Mouse (Mus musculus): ENCODE data around the gene Tmem185a. TPM values are rescaled to one million over a fixed set of nuclear protein-coding genes. Genes with fewer than 3 reads are reported as not detected.
"Not testable (repeated sequence)": the region's sequence is repeated elsewhere in the genome, so short reads cannot be mapped to it uniquely, and the experiment has no call there.

The Tmem185a gene
- 4.9 and 8.4 TPM in 2 replicates for polyA plus RNA-seq (2012; rRNA removed)

DNA sequence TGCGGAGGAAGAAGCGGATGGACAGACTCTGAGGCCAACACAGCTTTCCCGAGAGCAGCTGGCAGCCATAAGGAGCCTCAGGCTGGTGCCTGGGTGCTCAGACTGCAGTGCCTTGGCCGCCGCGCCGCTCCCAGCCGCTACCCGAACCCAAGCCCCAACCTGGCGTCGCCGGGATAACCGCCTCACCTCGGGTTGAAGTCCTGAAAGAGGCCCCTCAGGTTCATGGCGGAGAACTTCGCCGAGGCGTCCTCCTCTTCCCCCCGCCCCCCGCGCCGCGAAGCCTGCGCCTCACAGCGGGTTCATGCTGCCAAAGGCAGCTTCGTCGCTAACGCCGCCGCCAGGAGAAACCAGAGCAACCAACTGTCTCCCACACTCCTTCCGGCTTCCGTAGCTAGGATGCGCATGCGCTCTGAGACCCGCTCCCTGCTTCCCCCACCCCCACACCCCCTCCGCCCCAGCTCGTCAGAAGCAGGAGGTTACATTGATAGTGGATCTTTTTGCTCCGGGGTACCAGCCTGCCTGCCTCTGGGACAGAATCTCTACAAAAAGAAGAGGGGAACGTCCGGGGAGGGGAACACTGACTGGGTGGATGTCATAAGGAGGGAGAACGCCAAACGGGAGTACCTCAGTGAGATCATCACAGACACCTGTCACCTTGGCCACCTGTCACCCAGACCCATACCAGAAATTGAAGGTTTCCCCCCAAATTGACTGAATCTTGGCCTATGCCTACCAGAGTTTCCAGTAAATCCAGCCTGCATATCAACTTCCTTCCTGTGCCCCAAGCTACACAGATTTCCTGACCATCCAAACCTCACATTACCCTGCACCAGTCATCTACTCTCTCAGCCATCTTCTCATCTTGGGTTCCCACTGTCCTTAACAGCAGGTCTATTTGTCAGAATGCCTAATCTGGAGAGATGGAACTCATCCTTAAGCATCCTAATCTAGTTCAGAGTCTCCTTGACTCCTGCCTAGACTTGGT is at the start of gene Tmem185a:
Tmem185a (minus strand) TSS at position 389 of the 985 bp plus-strand sequence.
- peak within 1 kb of the TSS; percentile 56 for H3K27ac ChIP-seq (ENCODE audit: insufficient read depth, low read depth, low read length)
- H3K27me3 ChIP-seq (ENCODE audit: control insufficient read depth, insufficient read depth, low read length), result no peaks in the 10 kb centered on the region
- 12% methylated on average over 41 of the region's 42 CpGs for WGBS
- H3K36me3 ChIP-seq (ENCODE audit: control insufficient read depth, insufficient read depth, low read length), result no peaks in the 10 kb centered on the region
- 0 out of 2 replicates have a peak, but pooled peaks cover 2% of the 10 kb centered on the region for H3K4me1 ChIP-seq (ENCODE audit: control insufficient read depth, insufficient read depth, insufficient read length, low read length)
- H3K4me3 ChIP-seq (ENCODE audit: low read depth, low read length), result peak within 1 kb of the TSS; percentile 99
- no peak for TF ChIP-seq CTCF (IDR thresholded peaks at IDR 0.05; ENCODE audit: extremely low read depth, insufficient read length, insufficient replicate concordance, low read depth, low read length)
- TF ChIP-seq POLR2A (IDR thresholded peaks at IDR 0.05; ENCODE audit: low read depth, low read length), result no peak

DNA sequence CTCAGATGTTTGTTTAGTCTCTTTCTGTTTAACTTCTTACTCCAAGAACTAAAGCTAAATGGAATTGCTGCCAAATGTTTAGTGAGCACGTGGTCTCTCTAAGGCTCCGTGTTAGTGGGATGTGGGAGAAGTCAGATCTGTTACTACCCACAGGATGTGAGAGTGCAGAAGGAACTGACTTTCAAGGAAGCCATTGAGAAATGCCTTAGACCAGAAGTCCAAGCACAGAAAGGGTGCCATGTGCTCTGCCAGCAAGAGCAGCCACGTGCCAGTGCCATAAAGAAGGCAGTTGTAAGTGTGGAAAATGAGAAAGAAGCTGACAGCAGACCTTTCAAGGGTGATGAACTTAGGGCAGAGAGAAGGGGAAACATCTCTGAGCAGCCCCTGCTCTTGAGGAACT is 37.4 kb upstream of the Tmem185a start:
- not testable (repeated sequence) for H3K27me3 ChIP-seq (ENCODE audit: control insufficient read depth, insufficient read depth, low read length); H3K4me1 ChIP-seq (ENCODE audit: control insufficient read depth, insufficient read depth, insufficient read length, low read length); H3K36me3 ChIP-seq (ENCODE audit: control insufficient read depth, insufficient read depth, low read length); H3K4me3 ChIP-seq (ENCODE audit: low read depth, low read length); H3K27ac ChIP-seq (ENCODE audit: insufficient read depth, low read depth, low read length)
- 53% methylated on average over 3 of the region's 3 CpGs for WGBS

DNA sequence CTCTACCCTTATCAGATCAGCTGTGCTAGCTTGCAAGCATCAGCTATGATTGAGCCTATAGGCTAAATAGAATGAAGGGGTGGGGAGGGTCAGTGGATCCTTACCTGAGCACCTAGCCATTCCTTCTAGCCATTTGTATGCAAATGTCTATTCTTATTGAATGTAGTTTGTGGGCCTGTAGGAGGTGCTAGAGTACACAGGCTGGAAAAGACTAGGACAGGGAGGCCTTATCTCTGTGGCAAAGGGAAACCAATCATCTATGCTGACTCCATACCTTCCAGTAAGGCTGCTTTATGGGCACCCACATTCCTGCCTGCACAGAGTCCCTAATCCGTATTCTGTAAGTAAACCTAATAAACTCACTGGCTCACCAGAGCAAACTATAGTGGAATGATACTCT is 10.3 kb upstream of the Tmem185a start:
- no CpG with 5 or more reads among the region's 1 CpGs for WGBS
- not testable (repeated sequence) for H3K4me1 ChIP-seq (ENCODE audit: control insufficient read depth, insufficient read depth, insufficient read length, low read length); H3K27me3 ChIP-seq (ENCODE audit: control insufficient read depth, insufficient read depth, low read length); H3K4me3 ChIP-seq (ENCODE audit: low read depth, low read length); H3K27ac ChIP-seq (ENCODE audit: insufficient read depth, low read depth, low read length); H3K36me3 ChIP-seq (ENCODE audit: control insufficient read depth, insufficient read depth, low read length)

DNA sequence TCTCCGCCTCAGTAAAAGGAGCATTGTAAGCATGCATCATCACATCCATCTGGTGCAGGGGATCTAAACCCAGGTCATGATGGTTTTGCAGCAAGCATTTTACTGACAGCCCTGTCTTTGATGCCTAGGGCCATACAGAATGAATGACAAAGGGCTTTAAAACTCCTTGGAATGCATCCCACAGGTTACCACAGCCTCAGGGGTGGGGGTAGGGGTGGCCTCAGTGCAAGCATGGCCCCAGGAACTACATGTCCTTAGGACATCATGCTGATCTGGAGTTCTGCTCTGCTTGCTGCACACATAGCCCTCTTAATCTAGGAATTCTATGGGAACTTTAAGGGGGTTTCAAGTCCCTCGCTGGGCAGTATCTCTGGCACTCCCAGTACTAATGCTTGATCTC is 5.2 kb upstream of the Tmem185a start:
- Histone ChIP-seq H3K4me3 (ENCODE audit: low read depth, low read length) (no peak overlapping the region), H3K27ac (ENCODE audit: insufficient read depth, low read depth, low read length) (no peak overlapping the region), H3K4me1 (ENCODE audit: control insufficient read depth, insufficient read depth, insufficient read length, low read length) (no peaks in the 10 kb centered on the region), H3K36me3 (ENCODE audit: control insufficient read depth, insufficient read depth, low read length) (no peaks in the 10 kb centered on the region), H3K27me3 (ENCODE audit: control insufficient read depth, insufficient read depth, low read length) (no peaks in the 10 kb centered on the region)
- no peak for TF ChIP-seq POLR2A (IDR thresholded peaks at IDR 0.05; ENCODE audit: low read depth, low read length)
- no peak for TF ChIP-seq CTCF (IDR thresholded peaks at IDR 0.05; ENCODE audit: extremely low read depth, insufficient read length, insufficient replicate concordance, low read depth, low read length)
- 69% methylated on average over 2 of the region's 2 CpGs for WGBS

DNA sequence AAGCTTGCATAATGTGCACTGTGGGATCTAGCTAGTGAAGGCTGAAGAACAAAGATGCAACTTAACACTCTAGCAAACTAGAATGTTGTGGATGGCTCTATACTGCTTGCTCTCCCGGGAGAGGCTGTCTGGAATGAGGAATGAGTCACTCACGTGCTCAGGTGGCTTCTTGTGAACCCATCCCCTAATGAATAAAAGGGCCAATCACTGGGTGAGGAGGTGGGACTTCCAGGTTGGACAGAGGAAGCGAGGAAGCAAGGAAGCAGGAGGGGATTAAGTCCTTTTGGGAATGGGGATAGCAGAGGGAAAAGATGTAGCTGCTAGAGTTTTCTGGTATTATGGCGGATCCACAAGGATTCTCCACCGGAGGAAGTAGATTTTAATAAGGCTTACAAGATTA is 1.7 kb upstream of the Tmem185a start:
- WGBS, result 55% methylated on average over 5 of the region's 5 CpGs
- 0 out of 2 replicates have a peak, but pooled peaks cover 2% of the 10 kb centered on the region for H3K4me1 ChIP-seq (ENCODE audit: control insufficient read depth, insufficient read depth, insufficient read length, low read length)
- H3K27ac ChIP-seq (ENCODE audit: insufficient read depth, low read depth, low read length), result no peak overlapping the region
- H3K27me3 ChIP-seq (ENCODE audit: control insufficient read depth, insufficient read depth, low read length), result no peaks in the 10 kb centered on the region
- no peaks in the 10 kb centered on the region for H3K36me3 ChIP-seq (ENCODE audit: control insufficient read depth, insufficient read depth, low read length)
- H3K4me3 ChIP-seq (ENCODE audit: low read depth, low read length), result no peak overlapping the region
- TF ChIP-seq POLR2A (IDR thresholded peaks at IDR 0.05; ENCODE audit: low read depth, low read length) (no peak), CTCF (IDR thresholded peaks at IDR 0.05; ENCODE audit: extremely low read depth, insufficient read length, insufficient replicate concordance, low read depth, low read length) (no peak)

DNA sequence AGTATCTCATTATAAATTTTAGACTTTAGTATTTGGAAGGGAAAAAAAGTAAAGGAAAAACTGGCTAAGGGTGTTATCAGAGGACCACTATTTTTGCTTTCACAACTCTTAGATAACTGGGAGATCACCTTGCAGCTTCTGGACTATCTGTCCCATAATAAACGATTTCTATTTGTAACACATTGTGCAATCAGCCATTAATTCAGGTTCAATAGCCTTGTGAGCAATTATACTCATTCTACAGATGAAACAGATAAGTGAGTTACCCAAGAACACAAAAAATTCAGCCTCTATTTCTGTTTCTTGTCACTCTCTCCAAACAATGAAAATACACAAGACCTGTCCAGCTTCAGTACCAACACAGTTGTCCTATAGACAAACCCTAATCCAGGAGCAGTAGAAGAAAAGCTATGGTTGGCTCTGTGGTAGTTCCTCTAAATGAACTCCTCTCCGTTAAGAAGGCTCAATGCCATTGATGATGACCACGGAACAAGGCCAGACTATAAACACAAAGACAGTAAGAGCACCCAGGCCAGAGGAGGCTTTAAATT is 1.7 kb downstream of the Tmem185a start:
- 48% methylated on average over 3 of the region's 3 CpGs for WGBS
- no peak overlapping the region for H3K27ac ChIP-seq (ENCODE audit: insufficient read depth, low read depth, low read length)
- H3K4me1 ChIP-seq (ENCODE audit: control insufficient read depth, insufficient read depth, insufficient read length, low read length), result 0 out of 2 replicates have a peak, but pooled peaks cover 2% of the 10 kb centered on the region
- no peaks in the 10 kb centered on the region for H3K36me3 ChIP-seq (ENCODE audit: control insufficient read depth, insufficient read depth, low read length)
- no peak for TF ChIP-seq CTCF (IDR thresholded peaks at IDR 0.05; ENCODE audit: extremely low read depth, insufficient read length, insufficient replicate concordance, low read depth, low read length)
- TF ChIP-seq POLR2A (IDR thresholded peaks at IDR 0.05; ENCODE audit: low read depth, low read length), result no peak
- H3K27me3 ChIP-seq (ENCODE audit: control insufficient read depth, insufficient read depth, low read length), result no peaks in the 10 kb centered on the region
- H3K4me3 ChIP-seq (ENCODE audit: low read depth, low read length), result no peak overlapping the region

DNA sequence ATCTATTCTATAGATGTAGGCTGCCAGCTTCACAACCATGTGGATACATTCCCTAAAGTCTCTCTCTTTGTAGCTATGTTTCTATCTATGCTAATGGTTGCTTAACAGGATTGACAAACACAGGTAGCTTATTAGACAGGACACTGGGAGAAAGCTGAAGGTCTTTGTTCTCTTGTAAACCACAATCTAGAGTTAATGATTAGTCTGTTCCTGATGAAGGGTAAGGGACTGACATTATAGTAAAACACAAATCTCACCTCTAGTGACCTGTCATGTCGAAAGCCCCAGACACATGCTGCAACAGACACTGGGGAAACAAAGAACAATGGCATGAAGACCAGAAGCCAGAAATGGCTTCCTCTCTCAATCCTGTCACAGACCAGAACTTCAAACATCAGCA is 10.1 kb downstream of the Tmem185a start:
- no peaks in the 10 kb centered on the region for H3K27me3 ChIP-seq (ENCODE audit: control insufficient read depth, insufficient read depth, low read length)
- TF ChIP-seq CTCF (IDR thresholded peaks at IDR 0.05; ENCODE audit: extremely low read depth, insufficient read length, insufficient replicate concordance, low read depth, low read length), result no peak
- no peak for TF ChIP-seq POLR2A (IDR thresholded peaks at IDR 0.05; ENCODE audit: low read depth, low read length)
- peaks cover 6% of the 10 kb centered on the region for H3K36me3 ChIP-seq (ENCODE audit: control insufficient read depth, insufficient read depth, low read length)
- no peak overlapping the region for H3K4me3 ChIP-seq (ENCODE audit: low read depth, low read length)
- H3K4me1 ChIP-seq (ENCODE audit: control insufficient read depth, insufficient read depth, insufficient read length, low read length), result no peaks in the 10 kb centered on the region
- no peak overlapping the region for H3K27ac ChIP-seq (ENCODE audit: insufficient read depth, low read depth, low read length)
- WGBS, result 36% methylated on average over 1 of the region's 1 CpGs
